Mouse (Mus musculus) heart, adult 2 months (tissue): Measurements from ENCODE around the gene Cytip.

Experiments used
- CTCF ChIP-seq: fragments of 200-600 bp; IDR thresholded peaks from 2 replicates; pipeline ENCODE4 v1.8.1; 2022; ENCODE audit warnings: antibody characterized with exemption, mild to moderate bottlenecking, moderate library complexity
- EP300 ChIP-seq: fragments of 200-500 bp; IDR thresholded peaks from 2 replicates; pipeline ENCODE4 v1.6.1; 2011; ENCODE audit warnings: low read depth, low read length, control low read depth; ENCODE audit not compliant: insufficient read depth

DNA sequence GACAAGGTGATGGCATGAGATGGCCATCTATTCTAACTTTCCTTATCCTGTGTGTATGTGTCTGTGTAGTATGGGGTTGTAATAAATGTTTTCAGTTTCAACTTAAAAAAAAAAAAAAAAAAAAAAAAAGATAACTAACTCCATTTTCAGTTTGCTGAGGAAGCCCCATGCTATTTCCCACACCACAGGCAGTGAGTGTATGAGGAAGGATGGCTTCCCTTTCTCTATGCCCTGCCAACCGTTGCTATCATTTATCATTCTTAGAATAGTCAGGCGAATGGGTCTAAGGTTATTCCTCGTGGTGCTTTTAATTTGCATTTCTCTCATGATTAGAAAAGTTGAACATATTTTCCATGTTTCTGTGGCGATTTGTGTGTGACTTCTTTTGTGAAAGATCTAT is 84.2 kb downstream of the Cytip start:
- TF ChIP-seq CTCF (no peak), EP300 (no peak)
